Mouse (Mus musculus) granulocyte monocyte progenitor cell, adult 5-6 weeks (primary cell): Measurements from ENCODE around the gene Eif2b2. TPM values are rescaled to one million over a fixed set of nuclear protein-coding genes. Genes with fewer than 3 reads are reported as not detected.

Experiments used
- ATAC-seq: replicated peaks from 2 replicates; pipeline ENCODE4 v1.8.0; 2016; ENCODE audit warnings: mild to moderate bottlenecking, moderate TSS enrichment, inconsistent platforms; ENCODE audit not compliant: poor library complexity, severe bottlenecking
- total RNA-seq, 2 experiments: library from RNA; stranded (forward) in 1 of 2; stranded (reverse) in 1 of 2; fragments of 200-712, 200-1000 nt in 1 of 2; fragments of >200 nt in 1 of 2; fragmentation: Nextera tagmentation in 1 of 2; gene quantifications; 2 replicates each; pipeline ENCODE4 v1.2.3; 2014 to 2017

The Eif2b2 gene
- total RNA-seq, 2 experiments from 2014 or later = 44.0 to 89.9 TPM

DNA sequence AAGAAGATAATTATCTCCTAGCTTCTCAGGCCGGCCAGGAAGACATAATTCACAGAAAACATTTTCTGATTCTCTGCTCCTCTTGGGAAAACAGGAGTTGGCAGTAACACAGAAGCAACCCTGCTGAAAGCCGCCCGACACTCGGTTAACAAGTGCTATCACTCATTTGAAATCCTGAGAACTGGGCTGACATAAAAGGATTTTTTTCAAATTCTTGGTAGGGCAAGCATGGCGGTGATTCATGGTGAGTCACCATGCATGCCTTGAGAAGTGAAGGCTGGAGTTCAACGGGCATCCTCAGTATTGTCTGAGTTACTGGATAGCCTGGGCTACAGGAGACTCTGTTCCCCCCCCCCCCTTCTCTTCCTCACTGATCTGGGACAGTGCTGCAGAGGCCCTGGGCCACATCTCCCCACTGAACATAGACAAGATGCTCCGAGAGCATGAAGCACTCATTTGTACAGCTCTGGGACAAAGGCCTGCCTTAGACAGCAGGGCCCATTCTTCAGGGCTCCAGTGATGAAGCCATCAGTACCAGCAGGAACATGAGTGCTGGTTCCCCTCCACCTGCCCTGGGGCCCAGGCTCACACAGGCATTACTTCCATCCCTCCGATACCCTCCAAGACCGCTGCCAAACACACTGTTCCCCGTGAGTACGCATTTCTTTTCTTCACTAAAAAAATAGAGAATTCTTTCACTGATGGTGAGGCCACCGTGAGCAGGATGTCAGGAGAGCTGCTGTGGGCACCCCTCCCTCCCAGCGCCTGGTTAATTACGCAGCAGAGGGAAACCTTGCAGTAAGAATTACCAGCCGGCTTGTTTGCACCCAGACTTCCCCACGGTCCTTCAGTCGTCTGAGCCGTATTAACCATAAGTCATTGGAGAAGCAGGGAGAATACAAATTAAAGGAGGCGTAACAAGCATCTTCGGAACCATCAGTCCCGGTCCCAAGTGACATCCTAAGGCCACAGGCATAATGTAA lies 14.4 kb downstream of the Eif2b2 start:
- ATAC-seq = no peak

DNA sequence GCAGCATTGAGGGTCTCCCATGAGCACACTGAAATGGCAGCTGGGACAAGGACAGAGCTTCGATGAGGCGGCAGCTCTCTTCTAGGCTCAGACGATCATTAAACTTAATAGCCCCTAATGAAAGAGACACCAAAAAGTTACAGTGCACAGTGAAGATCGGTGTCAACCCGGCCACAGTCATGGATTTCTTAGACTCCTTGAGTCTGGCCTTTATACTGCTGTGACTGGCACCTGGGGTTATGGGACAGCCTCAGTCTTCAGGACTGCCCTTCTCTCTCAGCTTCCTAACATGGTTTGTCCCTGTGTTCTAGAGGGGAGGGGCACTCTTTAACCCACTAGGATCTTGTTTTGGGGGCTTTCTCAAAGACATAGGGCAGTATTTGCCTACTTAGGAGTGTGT lies 18.3 kb downstream of the Eif2b2 start:
- no peak for ATAC-seq

DNA sequence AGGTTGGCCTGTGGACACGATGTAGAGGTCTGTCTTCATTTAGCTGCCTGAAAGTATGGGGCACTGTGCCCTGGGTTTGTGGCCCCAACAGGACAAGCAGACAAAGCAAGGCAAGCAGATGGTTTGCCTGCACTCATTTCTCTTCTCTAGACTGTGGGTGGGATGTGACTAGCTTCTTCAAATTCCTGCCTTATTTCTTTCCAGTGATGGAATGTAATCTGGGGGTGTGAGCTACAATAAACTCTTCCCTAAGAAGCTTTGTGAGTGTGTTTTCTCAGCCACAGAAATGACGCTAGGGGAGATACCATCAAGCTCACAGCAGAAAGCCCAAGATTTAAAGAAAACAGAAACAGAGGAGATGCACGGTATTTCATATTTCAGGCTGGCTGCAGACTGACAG lies 32.8 kb downstream of the Eif2b2 start:
- ATAC-seq = no peak

DNA sequence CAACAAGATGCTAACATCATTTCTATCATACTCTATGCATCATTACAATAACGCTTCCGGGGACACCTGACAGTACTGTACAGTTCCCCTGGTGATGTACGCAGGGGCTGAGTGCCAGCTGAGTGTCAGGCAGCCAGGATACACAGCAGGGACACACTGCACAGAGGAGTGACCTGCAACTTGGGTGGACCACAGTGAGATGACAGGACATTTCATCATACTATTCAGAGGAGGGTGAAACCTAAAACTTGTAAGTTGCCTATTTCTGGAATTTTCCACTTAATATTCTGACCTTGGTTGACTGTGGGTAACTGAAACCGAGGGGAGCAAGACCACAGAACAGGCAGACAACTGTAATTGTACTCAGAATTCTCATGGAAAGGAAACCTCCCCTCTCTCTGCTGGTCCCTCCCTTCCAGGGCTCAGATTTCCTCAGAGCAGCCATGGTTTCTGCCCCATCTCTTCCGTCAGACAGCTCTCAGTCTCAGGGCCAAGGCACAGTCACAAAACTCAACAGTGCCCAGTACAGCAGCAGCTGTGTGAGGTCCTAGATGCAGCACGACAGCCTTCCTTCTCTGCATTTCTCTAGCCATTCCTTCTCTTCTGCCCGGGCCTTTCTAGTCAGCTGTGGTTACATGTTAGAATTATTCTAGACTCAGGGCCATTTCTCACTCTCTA lies 36.9 kb downstream of the Eif2b2 start:
- peak; percentile 67 for ATAC-seq

DNA sequence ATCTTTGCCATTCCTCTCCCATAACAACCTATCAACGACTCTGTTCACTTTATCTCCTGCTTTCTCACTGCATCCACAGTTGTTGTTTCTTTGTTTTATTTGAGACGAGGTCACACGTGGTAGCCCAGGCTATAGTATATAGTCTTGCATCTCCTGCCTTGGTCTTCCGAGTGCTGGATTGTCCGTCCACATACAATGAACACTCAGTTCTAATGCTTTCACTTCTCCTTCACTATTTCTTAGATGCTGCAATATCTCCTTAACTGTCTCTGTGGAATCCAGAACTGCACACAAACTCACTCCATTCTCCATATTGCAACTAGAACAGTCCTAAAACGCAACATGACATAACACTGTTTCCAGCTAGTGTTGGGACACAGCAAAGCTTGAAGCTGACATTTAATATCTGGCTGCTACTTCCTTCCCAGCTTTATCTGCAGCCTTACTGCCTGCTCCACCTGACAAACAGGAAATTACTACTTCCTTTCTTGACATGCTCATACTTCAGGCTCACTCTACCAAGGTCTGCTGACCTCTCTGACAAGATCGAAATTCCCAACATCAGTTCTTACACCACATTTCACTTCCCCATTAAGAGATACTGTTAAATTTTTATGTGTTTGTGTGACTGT lies 37.8 kb downstream of the Eif2b2 start:
- peak; percentile 89 for ATAC-seq

DNA sequence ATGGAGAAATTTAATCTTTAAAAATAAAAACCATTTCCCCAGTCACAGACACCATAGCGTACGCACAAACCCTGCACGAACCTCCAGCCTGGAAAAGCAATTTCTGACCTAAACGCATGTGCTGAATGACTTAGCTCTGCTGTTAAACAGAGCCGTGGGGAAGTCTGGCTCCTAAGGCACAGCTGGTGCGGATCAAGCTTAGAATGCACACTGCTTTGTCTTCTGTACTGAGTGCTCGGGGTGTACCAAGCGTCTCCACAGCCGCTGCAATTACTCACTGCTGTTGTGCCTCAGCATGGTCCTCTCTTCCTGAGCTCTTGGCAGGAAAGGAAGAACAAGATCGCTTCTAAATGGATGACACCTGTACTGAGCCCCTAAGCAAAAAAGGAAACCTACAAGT lies 43.2 kb downstream of the Eif2b2 start:
- no peak for ATAC-seq

DNA sequence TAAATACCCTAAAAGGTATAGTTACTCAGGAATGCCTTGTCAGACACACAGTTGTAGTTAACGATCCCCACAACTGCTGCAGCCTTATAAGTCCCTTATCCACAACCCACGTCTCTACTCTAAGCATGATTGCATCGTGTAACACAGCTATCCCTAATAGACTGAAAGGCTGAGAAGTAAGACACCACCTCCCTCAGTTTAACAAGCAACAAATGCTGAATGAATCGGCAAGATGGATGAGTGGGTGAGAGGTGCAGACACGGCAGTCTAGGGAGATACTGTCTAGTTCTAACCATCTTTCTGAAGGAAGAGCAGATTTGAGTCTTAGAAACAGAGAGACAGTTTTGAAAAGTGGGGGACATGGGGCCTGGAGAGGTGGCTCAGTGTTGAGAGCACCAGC lies 43.9 kb downstream of the Eif2b2 start:
- ATAC-seq = no peak

DNA sequence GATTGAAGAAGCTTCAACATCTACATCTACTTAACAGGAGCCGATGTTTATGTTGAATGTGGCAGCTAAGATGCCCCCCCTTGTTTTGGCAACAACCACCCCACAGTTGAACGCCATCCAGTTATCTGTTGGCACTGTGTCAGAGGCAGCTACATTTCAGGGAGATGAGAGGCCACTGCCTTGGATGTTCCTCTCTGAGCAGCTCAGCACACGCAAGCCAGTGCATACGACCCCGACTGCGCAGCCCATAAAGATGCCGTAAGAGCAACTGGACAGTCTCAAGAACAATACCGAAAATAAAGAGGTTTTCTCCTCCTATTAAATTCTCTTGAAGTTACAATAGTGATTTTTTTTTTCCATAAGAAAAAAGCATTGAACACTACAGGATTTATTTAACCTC lies 45.2 kb downstream of the Eif2b2 start:
- no peak for ATAC-seq

DNA sequence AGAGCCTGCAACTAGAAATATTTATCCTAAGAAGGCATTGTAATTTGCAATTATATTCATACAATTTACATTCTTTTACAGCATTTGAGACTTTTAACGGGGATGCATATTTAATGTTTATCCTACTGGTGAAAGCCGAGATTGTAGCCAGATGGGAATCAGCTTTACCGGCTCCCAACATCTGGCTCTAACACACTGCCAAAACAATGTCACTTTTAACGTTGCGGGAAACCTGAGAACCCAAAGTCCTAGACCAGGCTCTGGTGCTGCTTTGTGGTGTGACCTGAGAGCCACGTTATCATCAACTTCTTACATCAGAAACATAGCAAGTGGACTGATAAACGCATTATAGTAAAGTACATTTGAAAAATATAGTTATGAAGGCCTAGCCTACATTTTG lies 45.7 kb downstream of the Eif2b2 start:
- ATAC-seq = no peak

DNA sequence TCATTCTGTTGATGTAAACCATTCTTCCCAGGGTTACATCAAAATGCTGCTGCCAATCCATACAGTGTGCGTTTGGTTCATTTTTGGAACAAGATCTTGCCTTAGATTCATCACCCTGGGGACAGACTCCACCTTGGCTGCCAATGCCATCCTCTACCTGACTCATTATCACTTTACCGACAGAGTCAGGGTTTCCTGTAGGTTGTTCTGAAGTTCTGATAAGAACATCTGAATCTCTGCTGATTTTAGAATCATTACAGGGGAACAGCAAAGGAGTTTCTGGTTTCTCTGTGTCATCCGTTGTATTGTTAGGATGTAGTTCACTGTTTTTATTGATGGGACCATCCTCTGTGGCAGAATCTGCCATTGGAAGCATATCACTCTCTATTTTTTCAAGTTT lies 47.0 kb downstream of the Eif2b2 start:
- no peak for ATAC-seq

DNA sequence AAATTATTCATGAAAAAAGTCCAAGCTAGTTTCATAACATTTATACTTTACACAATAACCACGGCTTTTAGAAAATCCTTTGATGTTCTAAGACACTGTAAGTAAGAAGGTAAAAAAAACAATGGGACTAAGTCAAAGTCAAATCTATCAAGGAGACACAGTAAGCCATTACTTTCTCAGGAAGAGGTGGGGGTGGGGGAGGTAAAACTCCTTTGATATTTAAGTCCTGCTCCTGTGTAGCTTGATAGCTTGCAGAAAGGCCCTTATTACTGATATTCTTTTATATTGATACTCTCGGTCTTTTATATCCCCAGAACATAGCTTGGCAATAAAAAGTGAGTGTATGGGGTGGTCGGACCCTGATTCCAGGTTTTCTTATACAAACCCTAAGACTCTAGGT lies 50.5 kb downstream of the Eif2b2 start:
- ATAC-seq = no peak

DNA sequence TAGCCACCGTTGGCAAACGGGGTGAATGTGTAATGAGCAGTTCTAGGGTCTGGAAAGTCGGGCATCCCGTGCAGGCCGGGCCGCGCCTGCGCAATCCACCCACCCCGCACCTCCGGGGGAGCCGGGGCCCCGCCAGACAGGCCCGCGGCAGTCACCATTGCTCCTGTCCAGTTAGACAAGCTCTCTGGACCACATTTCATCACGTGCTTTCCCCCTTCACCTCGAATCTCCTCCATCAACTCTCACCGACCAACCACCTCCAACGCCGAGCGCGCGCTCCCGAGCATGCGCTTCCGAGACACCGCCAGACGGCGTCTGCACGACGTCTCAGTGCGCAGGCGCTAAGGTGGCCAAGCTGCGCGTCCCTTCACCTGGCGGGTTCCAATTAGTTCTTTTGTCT lies 51.0 kb downstream of the Eif2b2 start, which contains the start of gene Mlh3:
TSS of gene Mlh3 (minus strand) at position 281 of the 400 bp plus-strand sequence.
- peak; percentile 82 for ATAC-seq

DNA sequence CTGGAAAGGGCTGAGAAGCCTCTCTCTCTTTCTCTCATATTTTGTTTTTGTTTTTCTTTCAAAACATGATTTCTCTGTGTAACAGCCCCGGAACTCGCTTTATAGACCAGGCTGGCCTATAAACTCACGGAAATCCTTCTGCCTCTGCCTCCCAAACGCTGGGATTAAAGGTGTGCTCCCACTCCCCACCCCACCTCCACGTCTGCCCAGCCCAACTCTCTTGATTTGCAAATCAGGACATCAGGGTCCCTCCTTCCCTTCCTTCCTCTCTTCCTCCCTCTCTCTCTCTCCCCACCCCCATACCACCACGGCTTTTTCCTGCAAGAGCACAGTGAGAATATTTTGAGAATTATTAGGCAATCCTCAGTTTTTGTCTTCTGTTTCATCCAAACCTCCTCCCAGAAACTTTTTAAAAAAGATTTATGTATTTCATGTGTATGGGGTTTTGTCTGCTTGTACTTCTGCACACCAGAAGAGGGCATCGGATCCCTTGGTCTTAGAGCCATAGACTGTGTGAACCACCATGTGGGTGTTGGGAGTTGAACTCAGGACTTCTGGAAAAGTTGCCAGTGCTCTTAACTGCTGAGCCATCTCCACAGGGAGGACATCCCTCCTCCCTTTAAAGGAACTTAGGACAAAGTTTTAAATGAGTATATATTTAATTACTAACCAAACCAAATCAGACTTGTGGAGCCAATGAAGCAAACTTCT lies 52.0 kb downstream of the Eif2b2 start:
- ATAC-seq = no peak

DNA sequence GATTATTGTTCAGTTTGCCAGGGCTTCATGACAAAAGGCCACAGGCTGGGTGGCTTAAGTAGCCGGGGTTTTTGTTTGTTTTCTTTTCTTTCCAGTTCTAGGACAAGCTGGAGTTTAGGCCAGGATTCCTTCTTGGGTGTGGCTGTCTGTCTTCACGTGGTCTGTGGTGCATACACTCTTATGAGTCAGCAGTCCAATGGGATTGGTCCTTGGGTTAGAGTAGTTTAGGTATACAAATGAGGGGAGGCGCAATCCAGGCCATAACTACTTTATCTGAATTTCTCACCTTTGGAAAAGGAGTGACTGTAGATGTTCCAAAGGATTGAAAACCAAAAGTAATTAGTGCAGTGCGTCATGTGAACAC lies 52.5 kb downstream of the Eif2b2 start:
- ATAC-seq = no peak

DNA sequence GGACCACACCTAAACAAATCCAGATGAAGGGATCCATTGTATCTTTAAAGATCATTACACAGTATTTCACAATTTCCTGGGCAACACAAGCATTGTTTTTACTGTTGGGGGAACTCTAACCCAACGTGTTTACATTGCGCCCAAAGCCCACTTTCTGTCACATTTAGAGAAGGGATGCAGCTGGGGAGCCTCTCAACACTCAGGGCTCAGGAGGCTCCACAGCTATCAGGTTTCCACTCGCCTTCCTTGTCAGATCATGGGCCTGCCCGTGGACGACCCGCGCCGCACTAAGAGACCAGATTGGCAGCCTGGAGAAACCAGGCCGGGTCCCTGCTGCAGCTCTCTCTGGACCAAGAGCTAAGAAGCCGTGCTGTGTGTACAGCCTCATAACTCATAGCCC lies 54.2 kb downstream of the Eif2b2 start:
- ATAC-seq = peak; percentile 25; the same call in 1 of the 2 replicates

Other genes starting within 250 kb of the Eif2b2 start
- gene Fcf1, start 248.6 kb upstream of the Eif2b2 start, total RNA-seq (2014; fragmentation: Nextera tagmentation) = 131 and 137 TPM in 2 replicates
- 120 and 140 TPM in 2 replicates for gene Fcf1, start 248.6 kb upstream of the Eif2b2 start, total RNA-seq (2017)
- 31.0 and 38.8 TPM in 2 replicates for gene Arel1, start 248.6 kb upstream of the Eif2b2 start, total RNA-seq (2014; fragmentation: Nextera tagmentation)
- 37.8 and 45.9 TPM in 2 replicates for gene Arel1, start 248.6 kb upstream of the Eif2b2 start, total RNA-seq (2017)
- 88.8 and 96.9 TPM in 2 replicates for gene Ylpm1, start 223.2 kb upstream of the Eif2b2 start, total RNA-seq (2014; fragmentation: Nextera tagmentation)
- 50.0 and 50.5 TPM in 2 replicates for gene Ylpm1, start 223.2 kb upstream of the Eif2b2 start, total RNA-seq (2017)
- gene Prox2, start 108.7 kb upstream of the Eif2b2 start, total RNA-seq (2014; fragmentation: Nextera tagmentation) = 0.90 and 2.9 TPM in 2 replicates
- gene Prox2, start 108.7 kb upstream of the Eif2b2 start, total RNA-seq (2017) = 1.1 and 1.5 TPM in 2 replicates
- 106 and 140 TPM in 2 replicates for gene Dlst, start 108.6 kb upstream of the Eif2b2 start, total RNA-seq (2014; fragmentation: Nextera tagmentation)
- 167 and 195 TPM in 2 replicates for gene Dlst, start 108.6 kb upstream of the Eif2b2 start, total RNA-seq (2017)
- not detected in 2 replicates for gene Rps6kl1, start 68.2 kb upstream of the Eif2b2 start, total RNA-seq (2014; fragmentation: Nextera tagmentation)
- gene Rps6kl1, start 68.2 kb upstream of the Eif2b2 start, total RNA-seq (2017) = not detected in 2 replicates
- gene Pgf, start 41.7 kb upstream of the Eif2b2 start, total RNA-seq (2014; fragmentation: Nextera tagmentation) = not detected in 2 replicates
- not detected in 2 replicates for gene Pgf, start 41.7 kb upstream of the Eif2b2 start, total RNA-seq (2017)
- 9.8 and 11.1 TPM in 2 replicates for gene Mlh3, start 51.1 kb downstream of the Eif2b2 start, total RNA-seq (2014; fragmentation: Nextera tagmentation)
- gene Mlh3, start 51.1 kb downstream of the Eif2b2 start, total RNA-seq (2017) = 7.7 and 7.9 TPM in 2 replicates
- 39.7 and 58.9 TPM in 2 replicates for gene Acyp1, start 69.0 kb downstream of the Eif2b2 start, total RNA-seq (2014; fragmentation: Nextera tagmentation)
- gene Acyp1, start 69.0 kb downstream of the Eif2b2 start, total RNA-seq (2017) = 34.6 and 69.2 TPM in 2 replicates
- not detected in 2 replicates for gene Zc2hc1c, start 69.1 kb downstream of the Eif2b2 start, total RNA-seq (2014; fragmentation: Nextera tagmentation)
- gene Zc2hc1c, start 69.1 kb downstream of the Eif2b2 start, total RNA-seq (2017) = not detected in 2 replicates
- 33.1 and 44.6 TPM in 2 replicates for gene Nek9, start 119.9 kb downstream of the Eif2b2 start, total RNA-seq (2014; fragmentation: Nextera tagmentation)
- 24.1 and 26.6 TPM in 2 replicates for gene Nek9, start 119.9 kb downstream of the Eif2b2 start, total RNA-seq (2017)
- gene Tmed10, start 155.4 kb downstream of the Eif2b2 start, total RNA-seq (2014; fragmentation: Nextera tagmentation) = 278 and 296 TPM in 2 replicates
- gene Tmed10, start 155.4 kb downstream of the Eif2b2 start, total RNA-seq (2017) = 176 and 201 TPM in 2 replicates